Mouse (Mus musculus): Measurements from ENCODE around the gene Gngt2. TPM values are rescaled to one million over a fixed set of nuclear protein-coding genes. Genes with fewer than 3 reads are reported as not detected.
A peak's percentile ranks its signal among the peaks of the same experiment; 100 is the strongest.

Gene Gngt2
- total RNA-seq, 2 experiments from 2014 or later = 2.1 to 2.6 TPM

GRCm38 (mm10) chr11:95825625-95826024 lies 11.4 kb upstream of the Gngt2 start:
- DNase-seq (ENCODE audit: low spot score in 2 of 2) = no peak

GRCm38 (mm10) chr11:95826317-95827167 lies 10.5 kb upstream of the Gngt2 start:
- DNase-seq (ENCODE audit: low spot score in 2 of 2) = no peak

- DNase-seq (ENCODE audit: low spot score in 2 of 2) = no peak
Measured at GRCm38 (mm10) chr11:95827168-95827447, 9.9 kb upstream of the Gngt2 start.

GRCm38 (mm10) chr11:95827464-95828085 lies 9.4 kb upstream of the Gngt2 start:
- DNase-seq (ENCODE audit: low spot score in 2 of 2) = peak; percentile 77

- DNase-seq (ENCODE audit: low spot score in 2 of 2) = no peak
Measured at GRCm38 (mm10) chr11:95828181-95828964, 8.6 kb upstream of the Gngt2 start.

- no peak for DNase-seq (ENCODE audit: low spot score in 2 of 2)
Measured at GRCm38 (mm10) chr11:95829526-95830050, 7.4 kb upstream of the Gngt2 start.

- peak in 1 of 2 experiments; percentile 30 for DNase-seq (ENCODE audit: low spot score in 2 of 2)
Measured at GRCm38 (mm10) chr11:95830411-95831275, 6.4 kb upstream of the Gngt2 start.

GRCm38 (mm10) chr11:95831276-95831619 lies 5.8 kb upstream of the Gngt2 start:
- DNase-seq (ENCODE audit: low spot score in 2 of 2) = no peak

GRCm38 (mm10) chr11:95831641-95832040 lies 5.4 kb upstream of the Gngt2 start:
- no peak for DNase-seq (ENCODE audit: low spot score in 2 of 2)

GRCm38 (mm10) chr11:95832129-95833005 lies 4.6 kb upstream of the Gngt2 start:
- no peak for DNase-seq (ENCODE audit: low spot score in 2 of 2)

- DNase-seq (ENCODE audit: low spot score in 2 of 2) = no peak
Measured at GRCm38 (mm10) chr11:95833006-95833570, 3.9 kb upstream of the Gngt2 start.

GRCm38 (mm10) chr11:95833631-95834142 lies 3.3 kb upstream of the Gngt2 start:
- DNase-seq (ENCODE audit: low spot score in 2 of 2) = no peak

GRCm38 (mm10) chr11:95834143-95834667 lies 2.8 kb upstream of the Gngt2 start:
- peak in 1 of 2 experiments; percentile 40 for DNase-seq (ENCODE audit: low spot score in 2 of 2)

- DNase-seq (ENCODE audit: low spot score in 2 of 2) = no peak
Measured at GRCm38 (mm10) chr11:95834742-95835710, 2.0 kb upstream of the Gngt2 start.

- no peak for DNase-seq (ENCODE audit: low spot score in 2 of 2)
Measured at GRCm38 (mm10) chr11:95835832-95836231, 1.2 kb upstream of the Gngt2 start.

- DNase-seq (ENCODE audit: low spot score in 2 of 2) = no peak
Measured at GRCm38 (mm10) chr11:95836433-95836832, 583 bp upstream of the Gngt2 start.

- DNase-seq (ENCODE audit: low spot score in 2 of 2) = no peak
Measured at GRCm38 (mm10) chr11:95838598-95838997, 1.6 kb downstream of the Gngt2 start.

Data from layer of hippocampus, postnatal 10 days (tissue).